Mouse (Mus musculus) intestine, embryonic 14.5 days (tissue): Measurements from ENCODE around the gene Crygb. TPM values are rescaled to one million over a fixed set of nuclear protein-coding genes. Genes with fewer than 3 reads are reported as not detected.

ENCODE experiments used
- ATAC-seq: fragments of 200-750 bp; cut with Nextera tagmentation; replicated peaks from 2 replicates; pipeline ENCODE4 v1.8.0; 2017; ENCODE audit warnings: low read depth, moderate number of reproducible peaks, moderate TSS enrichment, moderate library complexity; ENCODE audit not compliant: low FRiP score, low TSS enrichment
- DNase-seq: peaks from one replicate; pipeline ENCODE4 v3.0.0-alpha.2; 2018; ENCODE audit warnings: low spot score
- H3K27ac ChIP-seq: fragments of 300-500 bp; sonication (generic); 2 replicates; pipeline ENCODE4 v1.5.1; 2014; ENCODE audit warnings: low read depth, mild to moderate bottlenecking, control low read depth
- H3K27me3 ChIP-seq: fragments of 300-500 bp; sonication (generic); replicated peaks from 2 replicates; pipeline ENCODE4 v1.6.1; 2014; ENCODE audit warnings: low read length, control low read depth; ENCODE audit not compliant: control insufficient read depth, insufficient read depth
- H3K36me3 ChIP-seq: fragments of 300-500 bp; sonication (generic); 2 replicates; pipeline ENCODE4 v1.6.1; 2014; ENCODE audit warnings: low read length, control low read depth; ENCODE audit not compliant: control insufficient read depth, insufficient read depth
- H3K4me1 ChIP-seq: fragments of 300-500 bp; sonication (generic); replicated peaks from 2 replicates; pipeline ENCODE4 v1.6.1; 2014; ENCODE audit warnings: low read length, control low read depth, mixed read lengths; ENCODE audit not compliant: control insufficient read depth, insufficient read depth
- H3K4me2 ChIP-seq: fragments of 300-500 bp; sonication (generic); 2 replicates; pipeline ENCODE4 v1.6.1; 2014; ENCODE audit warnings: low read length
- H3K4me3 ChIP-seq: fragments of 300-500 bp; sonication (generic); 2 replicates; pipeline ENCODE4 v1.5.1; 2014; ENCODE audit warnings: low read depth, low read length, control low read depth, mixed read lengths
- H3K9ac ChIP-seq: fragments of 300-500 bp; sonication (generic); 2 replicates; pipeline ENCODE4 v1.6.1; 2014; ENCODE audit warnings: mild to moderate bottlenecking, low read length
- H3K9me3 ChIP-seq: fragments of 300-500 bp; sonication (generic); 2 replicates; pipeline ENCODE4 v1.6.1; 2016; ENCODE audit warnings: low read length, control low read depth; ENCODE audit not compliant: control insufficient read depth
- WGBS: fragments of 180-500 bp; shearing (Covaris S2); extraction: QIAGEN DNeasy Blood & Tissue Kit; methylation state at CpG from one replicate; pipeline ENCODE4 v1.1.7; 2014; 5-methylcytosine and 5-hydroxymethylcytosine counted together
- polyA plus RNA-seq: library from polyadenylated mRNA; unstranded; fragments of >200 nt; fragmentation: Nextera tagmentation; extraction: Ambion mirVana; gene quantifications from 2 replicates; pipeline ENCODE4 v1.2.1, GENCODE M21; 2014

Gene Crygb
- polyA plus RNA-seq, 1 experiment from 2014 or later: not detected

DNA sequence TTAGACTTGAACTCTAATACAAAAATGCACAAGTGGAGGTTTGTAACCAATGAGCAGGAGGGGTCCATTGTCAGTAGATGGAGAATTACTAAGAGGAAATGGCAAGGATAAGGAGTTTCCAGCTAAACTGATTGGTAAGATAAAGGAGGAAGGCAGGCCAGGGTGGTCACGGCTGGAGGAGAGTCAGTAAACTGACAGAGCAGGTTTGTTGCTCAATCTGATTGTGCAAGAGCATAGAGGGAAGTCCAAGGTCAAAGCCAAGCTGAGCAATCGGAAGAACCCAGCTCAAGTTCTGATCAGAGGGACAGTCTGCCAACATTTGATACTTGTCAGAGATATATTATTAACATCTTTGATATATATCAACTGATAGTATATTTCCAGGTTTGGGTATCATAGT, 8.3 kb upstream of the Crygb start:
- DNase-seq (no peak), ATAC-seq (no peak)
- WGBS: 55% methylated on average over 2 of the region's 2 CpGs

DNA sequence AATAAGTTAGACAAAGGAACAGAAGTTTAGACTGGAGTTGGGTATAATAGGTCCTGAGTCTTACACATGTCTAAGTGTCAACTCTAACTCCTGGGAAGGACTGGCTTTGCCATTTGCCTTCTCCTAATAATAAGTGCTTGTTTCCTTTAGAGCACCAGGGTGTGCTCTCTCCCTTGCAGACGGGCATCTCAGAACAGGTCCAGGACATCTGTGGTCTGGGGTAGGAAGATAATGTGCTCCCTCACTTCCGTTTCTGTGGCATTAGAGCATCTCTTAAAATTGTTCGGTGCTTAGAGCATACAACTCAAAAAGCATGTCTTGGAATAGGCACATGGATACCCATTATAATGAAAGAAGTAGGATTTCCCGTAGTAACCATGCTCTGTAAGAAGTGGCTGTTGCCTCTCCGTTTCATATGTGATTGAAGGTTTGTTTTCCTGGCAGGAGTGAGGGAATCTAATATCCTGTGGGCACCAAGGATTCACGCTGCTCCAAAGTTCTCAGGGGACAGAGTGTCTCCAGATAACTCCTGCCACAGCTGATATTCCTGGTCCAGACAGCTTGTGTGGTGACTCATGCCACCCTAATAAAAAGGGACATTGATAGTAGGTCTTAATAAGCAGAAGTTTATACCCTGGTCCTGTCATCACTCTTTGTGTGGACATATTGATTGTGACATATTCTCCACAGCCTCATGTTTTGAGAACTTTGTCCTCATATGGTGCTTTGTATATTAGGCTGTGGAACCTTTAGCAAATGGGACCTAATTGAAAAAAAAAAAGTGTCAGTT, 6.7 kb upstream of the Crygb start:
- Histone ChIP-seq H3K27me3 (no peaks in the 10 kb centered on the region), H3K36me3 (no peaks in the 10 kb centered on the region), H3K9ac (no peak overlapping the region), H3K4me1 (no peaks in the 10 kb centered on the region), H3K4me3 (no peak overlapping the region), H3K9me3 (no peaks in the 10 kb centered on the region), H3K27ac (no peak overlapping the region), H3K4me2 (no peak overlapping the region)
- DNase-seq (no peak), ATAC-seq (no peak)
- 78% methylated on average over 6 of the region's 6 CpGs for WGBS

More for the DNA sequence above, 8.3 kb upstream of the Crygb start:
- H3K4me2 ChIP-seq: no peak overlapping the region
- H3K4me1 ChIP-seq: no peaks in the 10 kb centered on the region
- no peaks in the 10 kb centered on the region for H3K36me3 ChIP-seq
- no peak overlapping the region for H3K9ac ChIP-seq
- no peaks in the 10 kb centered on the region for H3K27me3 ChIP-seq
- no peak overlapping the region for H3K4me3 ChIP-seq
- H3K9me3 ChIP-seq: no peaks in the 10 kb centered on the region
- H3K27ac ChIP-seq: no peak overlapping the region

GRCm38 (mm10) chr1:65075607-65076006, 6.5 kb downstream of the Crygb start:
- H3K27ac ChIP-seq: no peak overlapping the region
- H3K9ac ChIP-seq: no peak overlapping the region
- WGBS: 15% methylated on average over 5 of the region's 5 CpGs
- DNase-seq: no peak
- no peaks in the 10 kb centered on the region for H3K4me1 ChIP-seq
- H3K4me2 ChIP-seq: no peak overlapping the region
- no peak for ATAC-seq
- no peaks in the 10 kb centered on the region for H3K9me3 ChIP-seq
- H3K4me3 ChIP-seq: no peak overlapping the region
- H3K27me3 ChIP-seq: no peaks in the 10 kb centered on the region
- H3K36me3 ChIP-seq: no peaks in the 10 kb centered on the region

- Histone ChIP-seq H3K27me3 (no peaks in the 10 kb centered on the region), H3K27ac (no peak within 1 kb of the TSS), H3K4me3 (no peak within 1 kb of the TSS), H3K4me2 (no peak within 1 kb of the TSS), H3K9ac (no peak within 1 kb of the TSS), H3K36me3 (no peaks in the 10 kb centered on the region), H3K4me1 (no peaks in the 10 kb centered on the region), H3K9me3 (no peaks in the 10 kb centered on the region)
- 62% methylated on average over 6 of the region's 6 CpGs for WGBS
- no peak for DNase-seq
- ATAC-seq: no peak
These were observed 8.5 kb downstream of the Crygb start, which contains the start of gene Crygc for GRCm38 (mm10) chr1:65073589-65073988. TSS of gene Crygc (minus strand) at chr1:65073689.

DNA sequence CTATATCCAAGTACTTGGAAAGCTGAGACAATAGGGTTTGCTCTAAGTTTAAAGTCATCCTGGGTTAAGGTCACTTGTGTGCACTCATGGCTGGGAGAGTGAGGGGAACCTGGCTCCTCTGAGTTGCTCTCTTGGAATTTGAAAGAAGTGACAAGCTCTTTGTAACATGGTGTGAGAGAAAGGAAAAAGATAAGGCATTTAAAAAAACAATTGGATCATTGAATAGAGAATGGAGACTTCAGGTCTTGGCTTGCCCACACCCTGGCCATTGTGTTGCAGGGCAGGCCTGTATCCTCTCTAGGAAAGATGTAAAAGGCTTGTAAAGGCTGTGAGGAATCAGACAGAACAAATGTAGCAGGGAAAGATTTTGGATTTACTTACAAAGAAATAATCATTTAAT, 14.2 kb downstream of the Crygb start:
- DNase-seq: no peak
- Histone ChIP-seq H3K9me3 (no peaks in the 10 kb centered on the region), H3K36me3 (no peaks in the 10 kb centered on the region), H3K9ac (no peak overlapping the region), H3K4me3 (no peak overlapping the region), H3K4me2 (no peak overlapping the region), H3K4me1 (no peaks in the 10 kb centered on the region), H3K27ac (no peak overlapping the region), H3K27me3 (no peaks in the 10 kb centered on the region)
- no peak for ATAC-seq

GRCm38 (mm10) chr1:65064201-65064600, 17.9 kb downstream of the Crygb start:
- no peak for DNase-seq
- H3K27ac ChIP-seq: no peak overlapping the region
- no peaks in the 10 kb centered on the region for H3K4me1 ChIP-seq
- H3K36me3 ChIP-seq: no peaks in the 10 kb centered on the region
- no peaks in the 10 kb centered on the region for H3K9me3 ChIP-seq
- no peak for ATAC-seq
- WGBS: 89% methylated on average over 15 of the region's 15 CpGs
- no peak overlapping the region for H3K9ac ChIP-seq
- no peak overlapping the region for H3K4me2 ChIP-seq
- no peaks in the 10 kb centered on the region for H3K27me3 ChIP-seq
- no peak overlapping the region for H3K4me3 ChIP-seq

DNA sequence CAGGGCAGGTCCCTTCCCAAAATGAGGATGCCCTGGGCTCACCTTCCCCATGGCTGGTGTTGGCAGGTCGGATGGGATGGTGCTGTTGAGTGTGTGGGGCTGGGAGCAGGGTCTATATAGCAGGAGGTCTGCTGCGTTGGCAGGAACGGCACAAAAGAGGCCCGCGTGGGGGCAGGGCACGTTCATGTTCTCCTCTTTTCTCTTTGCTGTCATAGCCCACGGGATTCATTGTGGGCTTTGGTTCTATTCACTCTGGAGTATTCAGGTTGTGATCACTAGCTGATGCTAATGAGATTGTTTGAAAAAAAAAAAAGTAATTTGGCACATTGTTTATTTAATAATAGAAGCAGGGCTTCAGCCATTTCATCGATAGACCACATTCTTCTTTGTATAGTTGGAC, 18.7 kb downstream of the Crygb start, which contains the start of gene Crygd:
Gene Crygd, minus strand, starts transcription at position 101 of the 400 bp plus-strand sequence.
- no peaks in the 10 kb centered on the region for H3K9me3 ChIP-seq
- H3K9ac ChIP-seq: no peak within 1 kb of the TSS
- no peaks in the 10 kb centered on the region for H3K27me3 ChIP-seq
- WGBS: 88% methylated on average over 8 of the region's 8 CpGs
- no peaks in the 10 kb centered on the region for H3K36me3 ChIP-seq
- ATAC-seq: no peak
- no peaks in the 10 kb centered on the region for H3K4me1 ChIP-seq
- H3K27ac ChIP-seq: no peak within 1 kb of the TSS
- DNase-seq: no peak
- no peak within 1 kb of the TSS for H3K4me3 ChIP-seq
- no peak within 1 kb of the TSS for H3K4me2 ChIP-seq

- H3K27me3 ChIP-seq: no peaks in the 10 kb centered on the region
- DNase-seq (no peak), ATAC-seq (no peak)
- H3K4me2 ChIP-seq: no peak overlapping the region
- H3K9ac ChIP-seq: no peak overlapping the region
- H3K4me3 ChIP-seq: no peak overlapping the region
- no peak overlapping the region for H3K27ac ChIP-seq
- WGBS: 32% methylated on average over 2 of the region's 2 CpGs
- H3K4me1 ChIP-seq: no peaks in the 10 kb centered on the region
- H3K36me3 ChIP-seq: no peaks in the 10 kb centered on the region
- H3K9me3 ChIP-seq: 0 out of 2 replicates have a peak, but pooled peaks cover 4% of the 10 kb centered on the region
These were observed 29.9 kb downstream of the Crygb start for GRCm38 (mm10) chr1:65052140-65052539.

GRCm38 (mm10) chr1:65051696-65052095, 30.4 kb downstream of the Crygb start:
- Histone ChIP-seq H3K27ac (no peak overlapping the region), H3K4me3 (no peak overlapping the region), H3K9me3 (0 out of 2 replicates have a peak, but pooled peaks cover 4% of the 10 kb centered on the region), H3K4me2 (no peak overlapping the region), H3K36me3 (no peaks in the 10 kb centered on the region), H3K4me1 (no peaks in the 10 kb centered on the region), H3K27me3 (no peaks in the 10 kb centered on the region), H3K9ac (no peak overlapping the region)
- DNase-seq (no peak), ATAC-seq (no peak)
- WGBS: 61% methylated on average over 7 of the region's 7 CpGs
